Mouse (Mus musculus): ENCODE measurements around the gene Mcpt8. TPM values are rescaled to one million over a fixed set of nuclear protein-coding genes. Genes with fewer than 3 reads are reported as not detected.
"Not testable (repeated sequence)": the region's sequence is repeated elsewhere in the genome, so short reads cannot be mapped to it uniquely, and the experiment has no call there.

The Mcpt8 gene
- 2.0 TPM in 1 of 2 replicates, not detected in the other for polyA plus RNA-seq (2012; ENCODE audit: insufficient read depth, low replicate concordance)

GRCm38 (mm10) chr14:56085167-56085566, at the start of gene Mcpt8:
Gene Mcpt8, minus strand, starts transcription at chr14:56085273.
- Histone ChIP-seq H3K9me3 (no peaks in the 10 kb centered on the region), H3K4me1 (no peaks in the 10 kb centered on the region), H3K4me3 (replicated peaks) (no peak within 1 kb of the TSS), H3K27me3 (replicated peaks) (no peaks in the 10 kb centered on the region), H3K36me3 (replicated peaks; ENCODE audit: low read length) (no peaks in the 10 kb centered on the region)
- TF ChIP-seq FLI1 (IDR thresholded peaks at IDR 0.05; ENCODE audit: low read length) (no peak), GATA1 (IDR thresholded peaks at IDR 0.05; ENCODE audit: borderline replicate concordance, low read length) (no peak)

GRCm38 (mm10) chr14:56133675-56134074, 48.6 kb upstream of the Mcpt8 start:
- H3K4me1 ChIP-seq; H3K9me3 ChIP-seq; H3K36me3 ChIP-seq (replicated peaks; ENCODE audit: low read length); H3K27me3 ChIP-seq (replicated peaks); H3K4me3 ChIP-seq (replicated peaks): not testable (repeated sequence)

- H3K27me3 ChIP-seq (replicated peaks); H3K36me3 ChIP-seq (replicated peaks; ENCODE audit: low read length); H3K4me3 ChIP-seq (replicated peaks); H3K4me1 ChIP-seq; H3K9me3 ChIP-seq: not testable (repeated sequence)
These were observed 47.4 kb upstream of the Mcpt8 start, which contains the start of gene Gzmd for GRCm38 (mm10) chr14:56132508-56132907. Gene Gzmd, minus strand, starts transcription at chr14:56132608.

- H3K4me1 ChIP-seq, result no peaks in the 10 kb centered on the region
These were observed 43.3 kb upstream of the Mcpt8 start for GRCm38 (mm10) chr14:56128341-56128740.

GRCm38 (mm10) chr14:56123516-56123915, 38.4 kb upstream of the Mcpt8 start:
- no peaks in the 10 kb centered on the region for H3K4me1 ChIP-seq

More at GRCm38 (mm10) chr14:56128341-56128740, 43.3 kb upstream of the Mcpt8 start:
- Histone ChIP-seq H3K9me3 (no peaks in the 10 kb centered on the region), H3K36me3 (replicated peaks; ENCODE audit: low read length) (no peaks in the 10 kb centered on the region), H3K4me3 (replicated peaks) (no peak overlapping the region), H3K27me3 (replicated peaks) (no peaks in the 10 kb centered on the region)
- no peak for TF ChIP-seq GATA1 (IDR thresholded peaks at IDR 0.05; ENCODE audit: borderline replicate concordance, low read length)
- no peak for TF ChIP-seq FLI1 (IDR thresholded peaks at IDR 0.05; ENCODE audit: low read length)

GRCm38 (mm10) chr14:56120525-56120924, 35.5 kb upstream of the Mcpt8 start, which contains the start of gene Gzme:
Gene Gzme, minus strand, starts transcription at chr14:56120625.
- H3K4me1 ChIP-seq, result no peaks in the 10 kb centered on the region
- no peaks in the 10 kb centered on the region for H3K36me3 ChIP-seq (replicated peaks; ENCODE audit: low read length)
- no peak for TF ChIP-seq FLI1 (IDR thresholded peaks at IDR 0.05; ENCODE audit: low read length)
- TF ChIP-seq GATA1 (IDR thresholded peaks at IDR 0.05; ENCODE audit: borderline replicate concordance, low read length), result no peak
- H3K9me3 ChIP-seq, result no peaks in the 10 kb centered on the region
- H3K27me3 ChIP-seq (replicated peaks), result peaks cover 2% of the 10 kb centered on the region
- no peak within 1 kb of the TSS for H3K4me3 ChIP-seq (replicated peaks)

More at GRCm38 (mm10) chr14:56123516-56123915, 38.4 kb upstream of the Mcpt8 start:
- TF ChIP-seq FLI1 (IDR thresholded peaks at IDR 0.05; ENCODE audit: low read length) (no peak), GATA1 (IDR thresholded peaks at IDR 0.05; ENCODE audit: borderline replicate concordance, low read length) (no peak)
- Histone ChIP-seq H3K4me3 (replicated peaks) (no peak overlapping the region), H3K9me3 (no peaks in the 10 kb centered on the region), H3K27me3 (replicated peaks) (peaks cover 2% of the 10 kb centered on the region), H3K36me3 (replicated peaks; ENCODE audit: low read length) (no peaks in the 10 kb centered on the region)

GRCm38 (mm10) chr14:56115531-56116310, 30.6 kb upstream of the Mcpt8 start:
- H3K36me3 ChIP-seq (replicated peaks; ENCODE audit: low read length); H3K9me3 ChIP-seq; H3K4me1 ChIP-seq; H3K4me3 ChIP-seq (replicated peaks); H3K27me3 ChIP-seq (replicated peaks): not testable (repeated sequence)

- Histone ChIP-seq H3K36me3 (replicated peaks; ENCODE audit: low read length) (no peaks in the 10 kb centered on the region), H3K4me3 (replicated peaks) (no peak overlapping the region), H3K9me3 (peaks cover 2% of the 10 kb centered on the region), H3K27me3 (replicated peaks) (no peaks in the 10 kb centered on the region), H3K4me1 (no peaks in the 10 kb centered on the region)
- no peak for TF ChIP-seq FLI1 (IDR thresholded peaks at IDR 0.05; ENCODE audit: low read length)
- TF ChIP-seq GATA1 (IDR thresholded peaks at IDR 0.05; ENCODE audit: borderline replicate concordance, low read length), result no peak
These were observed 20.5 kb upstream of the Mcpt8 start for GRCm38 (mm10) chr14:56105447-56106180.

GRCm38 (mm10) chr14:56105016-56105415, 19.9 kb upstream of the Mcpt8 start:
- H3K36me3 ChIP-seq (replicated peaks; ENCODE audit: low read length), result no peaks in the 10 kb centered on the region
- peaks cover 4% of the 10 kb centered on the region for H3K9me3 ChIP-seq
- no peak overlapping the region for H3K4me3 ChIP-seq (replicated peaks)
- TF ChIP-seq FLI1 (IDR thresholded peaks at IDR 0.05; ENCODE audit: low read length) (no peak), GATA1 (IDR thresholded peaks at IDR 0.05; ENCODE audit: borderline replicate concordance, low read length) (no peak)
- H3K4me1 ChIP-seq, result no peaks in the 10 kb centered on the region
- no peaks in the 10 kb centered on the region for H3K27me3 ChIP-seq (replicated peaks)

GRCm38 (mm10) chr14:56103452-56103851, 18.4 kb upstream of the Mcpt8 start:
- no peaks in the 10 kb centered on the region for H3K27me3 ChIP-seq (replicated peaks)
- no peaks in the 10 kb centered on the region for H3K4me1 ChIP-seq
- no peak for TF ChIP-seq GATA1 (IDR thresholded peaks at IDR 0.05; ENCODE audit: borderline replicate concordance, low read length)
- TF ChIP-seq FLI1 (IDR thresholded peaks at IDR 0.05; ENCODE audit: low read length), result no peak
- H3K4me3 ChIP-seq (replicated peaks), result no peak overlapping the region
- peaks cover 4% of the 10 kb centered on the region for H3K9me3 ChIP-seq
- H3K36me3 ChIP-seq (replicated peaks; ENCODE audit: low read length), result no peaks in the 10 kb centered on the region
